Mouse (Mus musculus) spleen, adult 2 months (tissue): ENCODE measurements around the gene Hecw2. TPM values are rescaled to one million over a fixed set of nuclear protein-coding genes. Genes with fewer than 3 reads are reported as not detected.

Experiments
- DNase-seq, 2 experiments: peaks; one replicate each; pipeline versions ENCODE4 v3.0.0 to v3.0.0-alpha.2; 2012 to 2021; ENCODE audit warnings: low spot score in 2 of 2, low read depth in 1 of 2
- H3K27ac ChIP-seq: fragments of 200-500 bp; 2 replicates; pipeline ENCODE4 v1.5.1; 2012; ENCODE audit warnings: low read length, inconsistent platforms; ENCODE audit not compliant: insufficient read depth
- H3K27me3 ChIP-seq: fragments of 200-500 bp; 2 replicates; pipeline ENCODE4 v1.6.1; 2012; ENCODE audit warnings: mild to moderate bottlenecking, moderate library complexity, low read length, inconsistent platforms; ENCODE audit not compliant: control insufficient read depth, insufficient read depth
- H3K36me3 ChIP-seq: fragments of 200-500 bp; 2 replicates; pipeline ENCODE4 v1.6.1; 2012; ENCODE audit warnings: mild to moderate bottlenecking, low read length, inconsistent platforms; ENCODE audit not compliant: control insufficient read depth, insufficient read depth
- H3K4me1 ChIP-seq: fragments of 200-500 bp; 2 replicates; pipeline ENCODE4 v1.6.1; 2011; ENCODE audit warnings: inconsistent platforms; ENCODE audit not compliant: control insufficient read depth, insufficient read depth, insufficient read length
- H3K4me3 ChIP-seq: fragments of 200-500 bp; 2 replicates; pipeline ENCODE4 v1.5.1; 2011; ENCODE audit warnings: mild to moderate bottlenecking, inconsistent platforms; ENCODE audit not compliant: insufficient read depth, insufficient read length; ENCODE audit errors: extremely low read depth
- CTCF ChIP-seq: fragments of 200-500 bp; IDR thresholded peaks from 2 replicates; pipeline ENCODE4 v1.5.1; 2011; ENCODE audit warnings: mild to moderate bottlenecking, inconsistent platforms; ENCODE audit not compliant: insufficient read depth, insufficient read length, insufficient replicate concordance; ENCODE audit errors: extremely low read depth
- POLR2A ChIP-seq: fragments of 200-500 bp; IDR thresholded peaks from 2 replicates; pipeline ENCODE4 v1.6.1; 2011; ENCODE audit warnings: low read depth, low read length, inconsistent platforms
- WGBS: fragments of 180-500 bp; shearing (Covaris S2); methylation state at CpG from one replicate; pipeline ENCODE4 v1.1.7; 2018; 5-methylcytosine and 5-hydroxymethylcytosine counted together
- polyA plus RNA-seq: library from polyadenylated mRNA; depleted of rRNA; stranded (reverse); fragments of >200 nt; gene quantifications from 2 replicates; pipeline ENCODE4 v1.2.3, GENCODE M21; 2012

Hecw2 gene
- polyA plus RNA-seq, 1 experiment: 0.19 TPM

- no peak for TF ChIP-seq POLR2A
- TF ChIP-seq CTCF: no peak
- Histone ChIP-seq H3K4me3 (no peak overlapping the region), H3K27me3 (no peaks in the 10 kb centered on the region; the same call in 1 of the 2 replicates), H3K27ac (no peak overlapping the region), H3K4me1 (no peaks in the 10 kb centered on the region), H3K36me3 (no peaks in the 10 kb centered on the region)
- no peak for DNase-seq
- WGBS: 73% methylated on average over 4 of the region's 4 CpGs
Measured at GRCm38 (mm10) chr1:54015739-54016138, 179.2 kb downstream of the Hecw2 start.

- 80% methylated on average over 3 of the region's 3 CpGs for WGBS
- DNase-seq: no peak
- H3K36me3 ChIP-seq: no peaks in the 10 kb centered on the region
- TF ChIP-seq POLR2A (no peak), CTCF (no peak)
- no peaks in the 10 kb centered on the region; the same call in 1 of the 2 replicates for H3K27me3 ChIP-seq
- H3K4me3 ChIP-seq: no peak overlapping the region
- H3K4me1 ChIP-seq: no peaks in the 10 kb centered on the region
- H3K27ac ChIP-seq: no peak overlapping the region
Measured at GRCm38 (mm10) chr1:54012414-54012813, 182.6 kb downstream of the Hecw2 start.

GRCm38 (mm10) chr1:54009418-54010064 is 185.4 kb downstream of the Hecw2 start:
- Histone ChIP-seq H3K27ac (no peak overlapping the region), H3K36me3 (no peaks in the 10 kb centered on the region), H3K4me1 (no peaks in the 10 kb centered on the region)

GRCm38 (mm10) chr1:54005860-54006386 is 189.0 kb downstream of the Hecw2 start:
- no peak for DNase-seq
- TF ChIP-seq CTCF (no peak), POLR2A (no peak)
- H3K27me3 ChIP-seq: no peaks in the 10 kb centered on the region
- no peak overlapping the region for H3K27ac ChIP-seq
- 31% methylated on average over 5 of the region's 5 CpGs for WGBS
- no peak overlapping the region; the same call in 1 of the 2 replicates for H3K4me3 ChIP-seq
- no peaks in the 10 kb centered on the region for H3K4me1 ChIP-seq
- H3K36me3 ChIP-seq: no peaks in the 10 kb centered on the region

More at GRCm38 (mm10) chr1:54009418-54010064, 185.4 kb downstream of the Hecw2 start:
- no peak for DNase-seq
- H3K4me3 ChIP-seq: no peak overlapping the region
- WGBS: 83% methylated on average over 6 of the region's 6 CpGs
- H3K27me3 ChIP-seq: no peaks in the 10 kb centered on the region; the same call in 1 of the 2 replicates
- TF ChIP-seq POLR2A (no peak), CTCF (no peak)

GRCm38 (mm10) chr1:54003288-54003687 is 191.7 kb downstream of the Hecw2 start:
- no peak for DNase-seq
- TF ChIP-seq CTCF: no peak
- no peak for TF ChIP-seq POLR2A
- no peak overlapping the region for H3K4me3 ChIP-seq
- 70% methylated on average over 3 of the region's 3 CpGs for WGBS
- no peak overlapping the region for H3K27ac ChIP-seq
- H3K36me3 ChIP-seq: no peaks in the 10 kb centered on the region
- no peaks in the 10 kb centered on the region for H3K27me3 ChIP-seq
- no peaks in the 10 kb centered on the region for H3K4me1 ChIP-seq

GRCm38 (mm10) chr1:54002077-54002476 is 192.9 kb downstream of the Hecw2 start:
- no peak overlapping the region for H3K4me3 ChIP-seq
- no peaks in the 10 kb centered on the region for H3K4me1 ChIP-seq
- no peak for DNase-seq
- H3K27ac ChIP-seq: no peak overlapping the region
- no peaks in the 10 kb centered on the region for H3K36me3 ChIP-seq
- 83% methylated on average over 2 of the region's 2 CpGs for WGBS
- H3K27me3 ChIP-seq: no peaks in the 10 kb centered on the region
- TF ChIP-seq POLR2A (no peak), CTCF (no peak)

- H3K4me3 ChIP-seq: no peak overlapping the region
- 90% methylated on average over 1 of the region's 1 CpGs for WGBS
- H3K36me3 ChIP-seq: no peaks in the 10 kb centered on the region
- TF ChIP-seq POLR2A (no peak), CTCF (no peak)
- H3K4me1 ChIP-seq: no peaks in the 10 kb centered on the region
- no peak for DNase-seq
- no peaks in the 10 kb centered on the region for H3K27me3 ChIP-seq
- no peak overlapping the region for H3K27ac ChIP-seq
Measured at GRCm38 (mm10) chr1:53997239-53997638, 197.7 kb downstream of the Hecw2 start.
